Mouse (Mus musculus) liver, postnatal 0 days (tissue): ENCODE results near the gene Hfe2.

Experiments
- CTCF ChIP-seq: sonication (generic); IDR thresholded peaks from 2 replicates; pipeline ENCODE4 v1.5.1; 2016; ENCODE audit warnings: antibody characterized with exemption, low read depth
- EP300 ChIP-seq: IDR thresholded peaks from 2 replicates; pipeline ENCODE4 v1.6.1; 2016; ENCODE audit warnings: antibody characterized with exemption, low read depth, mild to moderate bottlenecking

DNA sequence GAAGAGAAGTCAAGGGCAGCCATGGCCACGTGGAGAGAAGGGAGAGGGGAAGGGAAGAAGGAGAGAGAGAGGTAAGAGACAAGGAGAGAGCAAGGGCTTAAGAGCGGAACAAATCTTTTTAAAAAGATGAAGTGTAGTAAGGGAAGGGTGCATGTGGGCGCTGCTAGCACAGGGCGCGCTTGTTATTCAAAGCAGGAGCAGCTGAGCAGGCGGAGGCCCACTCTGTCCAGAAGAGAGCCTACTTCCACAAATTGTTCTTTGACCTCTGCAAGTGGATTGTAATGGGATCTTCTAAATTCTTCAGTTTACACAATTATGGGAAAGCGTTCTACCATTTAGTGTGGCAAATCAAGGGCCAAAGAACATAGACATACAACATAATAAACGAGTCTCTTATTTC lies 43.6 kb downstream of the Hfe2 start:
- TF ChIP-seq CTCF (no peak), EP300 (no peak)
